Mouse (Mus musculus): Measurements from ENCODE around the gene Ndufa5. TPM values are rescaled to one million over a fixed set of nuclear protein-coding genes. Genes with fewer than 3 reads are reported as not detected.
A peak's percentile ranks its signal among the peaks of the same experiment; 100 is the strongest.

The Ndufa5 gene
- polyA plus RNA-seq, 1 experiment from 2014 or later, result 360 TPM

DNA sequence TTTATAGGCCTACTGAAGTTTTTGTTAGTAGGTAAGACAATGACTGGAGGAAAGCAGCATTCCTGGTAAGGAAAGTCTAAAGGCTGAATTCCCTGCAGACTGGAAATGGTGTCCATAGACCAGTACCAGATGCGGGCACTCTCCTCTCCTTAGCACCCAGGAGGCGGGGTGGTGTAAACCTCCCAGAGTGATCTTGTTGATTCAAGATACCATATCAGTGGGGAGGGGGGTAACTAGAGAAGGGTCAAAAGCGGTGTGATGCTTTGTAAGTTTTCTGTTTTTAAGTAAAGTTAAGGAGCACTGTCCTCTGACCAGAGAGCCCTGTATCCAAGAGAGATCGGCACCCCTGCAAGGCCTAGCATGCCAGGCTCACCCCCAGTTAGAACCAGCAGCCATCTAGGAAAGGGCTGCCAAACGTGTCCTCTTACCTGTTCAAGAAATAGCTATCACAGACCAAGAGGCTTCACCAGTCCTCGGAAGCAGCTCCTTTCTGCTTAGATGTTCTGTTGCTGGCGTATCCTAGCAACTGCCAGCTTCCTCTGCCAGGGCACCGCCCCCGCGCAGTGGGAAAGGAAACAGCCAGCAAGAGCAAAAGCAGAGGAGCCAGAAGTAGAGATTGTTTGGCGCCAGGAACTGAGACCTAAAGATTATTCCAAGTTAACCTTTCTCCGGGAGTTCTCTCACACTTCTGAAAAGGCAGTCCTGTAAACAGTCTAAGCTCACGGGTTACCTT, 13.1 kb downstream of the Ndufa5 start, which contains the start of gene Iqub:
Gene Iqub (minus strand): TSS at position 516 of the 733 bp plus-strand sequence.
- Histone ChIP-seq H3K27ac (no peak within 1 kb of the TSS; the same call in 1 of the 2 replicates), H3K4me3 (replicated peaks) (peak within 1 kb of the TSS; percentile 9; the same call in 1 of the 2 replicates)

GRCm38 (mm10) chr6:24504141-24504540, 23.7 kb downstream of the Ndufa5 start:
- WGBS, result 84% methylated on average over 2 of the region's 2 CpGs
- Histone ChIP-seq H3K4me1 (replicated peaks) (no peaks in the 10 kb centered on the region), H3K27me3 (no peaks in the 10 kb centered on the region)

More for the DNA sequence above, 13.1 kb downstream of the Ndufa5 start, which contains the start of gene Iqub:
- Histone ChIP-seq H3K9ac (replicated peaks) (peak within 1 kb of the TSS; percentile 45), H3K4me1 (replicated peaks) (peaks cover 11% of the 10 kb centered on the region), H3K27me3 (no peaks in the 10 kb centered on the region), H3K36me3 (peaks cover 16% of the 10 kb centered on the region), H3K9me3 (no peaks in the 10 kb centered on the region), H3K4me2 (replicated peaks) (peak within 1 kb of the TSS; percentile 39)
- ATAC-seq, result peak; percentile 92
- WGBS, result 22% methylated on average over 13 of the region's 13 CpGs

DNA sequence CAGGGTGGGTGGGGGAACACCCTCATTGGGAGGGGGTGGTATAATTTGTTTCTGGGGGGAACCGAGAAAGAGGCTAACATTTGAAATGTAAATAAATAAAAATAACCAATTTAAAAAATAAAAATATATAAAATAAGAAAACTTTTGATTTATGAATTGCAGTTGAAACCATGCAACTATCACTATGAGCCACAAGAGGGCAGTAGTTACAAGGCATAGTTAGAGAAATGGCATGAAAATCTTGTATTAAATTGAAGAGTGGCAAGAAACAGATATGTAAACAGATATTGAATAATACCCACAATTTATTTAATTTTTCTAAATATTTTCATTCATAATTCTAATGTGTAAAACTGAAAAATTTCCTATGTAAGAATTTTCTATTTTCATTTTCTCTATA, 37.5 kb downstream of the Ndufa5 start:
- Histone ChIP-seq H3K27ac (no peak overlapping the region), H3K4me2 (replicated peaks) (no peak overlapping the region), H3K9ac (replicated peaks) (no peak overlapping the region), H3K4me3 (replicated peaks) (no peak overlapping the region), H3K27me3 (no peaks in the 10 kb centered on the region), H3K36me3 (no peaks in the 10 kb centered on the region), H3K9me3 (no peaks in the 10 kb centered on the region), H3K4me1 (replicated peaks) (no peaks in the 10 kb centered on the region)
- 11% methylated on average over 1 of the region's 1 CpGs for WGBS
- ATAC-seq, result no peak

More at GRCm38 (mm10) chr6:24504141-24504540, 23.7 kb downstream of the Ndufa5 start:
- H3K36me3 ChIP-seq, result no peaks in the 10 kb centered on the region
- H3K4me2 ChIP-seq (replicated peaks), result no peak overlapping the region
- H3K4me3 ChIP-seq (replicated peaks), result no peak overlapping the region
- no peaks in the 10 kb centered on the region for H3K9me3 ChIP-seq
- H3K27ac ChIP-seq, result no peak overlapping the region
- H3K9ac ChIP-seq (replicated peaks), result no peak overlapping the region
- ATAC-seq, result no peak

DNA sequence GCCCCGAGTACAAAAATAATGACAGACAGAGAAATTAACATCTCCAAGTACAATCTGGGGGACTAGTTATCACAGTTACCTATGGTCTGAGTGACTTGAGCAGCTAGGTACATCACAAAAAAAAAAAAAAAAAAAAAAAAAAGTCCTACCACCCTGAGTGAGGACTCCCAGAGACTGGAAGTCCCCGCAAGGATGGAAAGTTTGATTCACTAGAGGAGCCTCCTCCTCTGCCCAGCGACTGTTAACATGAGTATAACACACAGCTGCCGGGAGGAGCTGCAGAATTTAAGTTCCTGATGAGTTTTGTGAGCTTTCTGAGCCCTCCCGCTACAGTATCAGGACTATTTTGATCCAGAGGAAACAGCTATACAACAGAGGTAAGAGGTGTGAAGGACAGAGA, 41.3 kb downstream of the Ndufa5 start:
- no peak for ATAC-seq
- Histone ChIP-seq H3K27ac (no peak overlapping the region), H3K9ac (replicated peaks) (no peak overlapping the region), H3K4me2 (replicated peaks) (no peak overlapping the region), H3K4me3 (replicated peaks) (no peak overlapping the region), H3K27me3 (no peaks in the 10 kb centered on the region), H3K36me3 (no peaks in the 10 kb centered on the region), H3K9me3 (no peaks in the 10 kb centered on the region), H3K4me1 (replicated peaks) (no peaks in the 10 kb centered on the region)
- WGBS, result 85% methylated on average over 5 of the region's 5 CpGs

DNA sequence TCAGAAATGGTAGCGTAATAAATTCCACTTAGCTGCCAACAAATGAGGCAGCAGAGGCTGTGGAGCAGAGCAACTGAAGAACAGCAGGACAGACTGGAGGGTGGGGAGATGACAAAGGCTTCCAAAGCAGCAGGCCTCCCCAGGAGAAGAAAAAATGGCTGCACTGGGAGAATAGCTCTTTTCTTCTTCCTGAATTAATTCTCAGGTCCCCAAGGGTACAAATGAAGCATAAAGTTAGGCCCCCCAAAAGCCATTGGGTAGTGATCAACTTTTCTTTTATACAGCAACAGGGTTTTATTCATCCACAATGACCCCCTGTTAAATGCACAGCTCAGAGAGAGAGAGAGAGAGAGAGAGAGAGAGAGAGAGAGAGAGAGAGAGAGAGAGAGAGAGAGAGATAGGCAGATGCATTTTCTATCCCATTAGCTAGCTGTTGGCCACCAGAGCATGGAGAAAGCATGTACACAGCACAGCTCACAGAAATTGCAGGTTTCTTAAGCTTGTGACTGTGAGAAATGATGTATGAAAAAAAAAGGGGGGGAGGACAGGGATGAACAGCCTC, 57.2 kb downstream of the Ndufa5 start:
- H3K4me3 ChIP-seq (replicated peaks), result no peak overlapping the region
- peaks cover 19% of the 10 kb centered on the region for H3K4me1 ChIP-seq (replicated peaks)
- H3K4me2 ChIP-seq (replicated peaks), result no peak overlapping the region
- peak overlapping the region; percentile 53; the same call in 1 of the 2 replicates for H3K27ac ChIP-seq
- 18% methylated on average over 1 of the region's 1 CpGs for WGBS
- no peaks in the 10 kb centered on the region for H3K36me3 ChIP-seq
- peak; percentile 83 for ATAC-seq
- H3K9ac ChIP-seq (replicated peaks), result no peak overlapping the region
- no peaks in the 10 kb centered on the region for H3K9me3 ChIP-seq
- H3K27me3 ChIP-seq, result no peaks in the 10 kb centered on the region

GRCm38 (mm10) chr6:24470135-24470534, 57.7 kb downstream of the Ndufa5 start:
- Histone ChIP-seq H3K9ac (replicated peaks) (no peak overlapping the region), H3K9me3 (no peaks in the 10 kb centered on the region), H3K4me1 (replicated peaks) (peaks cover 19% of the 10 kb centered on the region), H3K4me3 (replicated peaks) (no peak overlapping the region), H3K27ac (no peak overlapping the region), H3K36me3 (no peaks in the 10 kb centered on the region), H3K27me3 (no peaks in the 10 kb centered on the region), H3K4me2 (replicated peaks) (no peak overlapping the region)
- peak; percentile 12; the same call in 1 of the 2 replicates for ATAC-seq
- 52% methylated on average over 2 of the region's 2 CpGs for WGBS

Other genes with a start within 250 kb of the Ndufa5 start
- gene Iqub, start 12.9 kb downstream of the Ndufa5 start, polyA plus RNA-seq (2015; fragmentation: Nextera tagmentation; extraction: Ambion mirVana), result 0.68 and 0.77 TPM in 2 replicates
- gene Asb15, start 131 bp upstream of the Ndufa5 start, polyA plus RNA-seq (2015; fragmentation: Nextera tagmentation; extraction: Ambion mirVana), result not detected in 2 replicates
- not detected in 2 replicates for gene Lmod2, start 69.7 kb upstream of the Ndufa5 start, polyA plus RNA-seq (2015; fragmentation: Nextera tagmentation; extraction: Ambion mirVana)
- gene Wasl, start 137.0 kb upstream of the Ndufa5 start, polyA plus RNA-seq (2015; fragmentation: Nextera tagmentation; extraction: Ambion mirVana), result 62.4 and 69.1 TPM in 2 replicates
- gene Hyal6, start 205.2 kb upstream of the Ndufa5 start, polyA plus RNA-seq (2015; fragmentation: Nextera tagmentation; extraction: Ambion mirVana), result not detected in 2 replicates
- gene Hyal4, start 220.3 kb upstream of the Ndufa5 start, polyA plus RNA-seq (2015; fragmentation: Nextera tagmentation; extraction: Ambion mirVana), result not detected in 2 replicates